Mouse (Mus musculus): Measurements from ENCODE around the gene Btbd2.

GRCm38 (mm10) chr10:80677128-80677875 lies 20.4 kb upstream of the Btbd2 start:
- TF ChIP-seq CTCF (IDR thresholded peaks at IDR 0.05; ENCODE audit: low read depth) (no peak), EP300 (IDR thresholded peaks at IDR 0.05; ENCODE audit: low read depth) (no peak)

Data from liver, embryonic 14.5 days (tissue).